Mouse (Mus musculus) embryo, embryonic 9.5 days (tissue): ENCODE results near the gene Clpsl2.

Experiments used
- DNase-seq: peaks from one replicate; pipeline ENCODE4 v3.0.0-alpha.2; 2017; ENCODE audit errors: extremely low spot score

Clpsl2 gene

DNA sequence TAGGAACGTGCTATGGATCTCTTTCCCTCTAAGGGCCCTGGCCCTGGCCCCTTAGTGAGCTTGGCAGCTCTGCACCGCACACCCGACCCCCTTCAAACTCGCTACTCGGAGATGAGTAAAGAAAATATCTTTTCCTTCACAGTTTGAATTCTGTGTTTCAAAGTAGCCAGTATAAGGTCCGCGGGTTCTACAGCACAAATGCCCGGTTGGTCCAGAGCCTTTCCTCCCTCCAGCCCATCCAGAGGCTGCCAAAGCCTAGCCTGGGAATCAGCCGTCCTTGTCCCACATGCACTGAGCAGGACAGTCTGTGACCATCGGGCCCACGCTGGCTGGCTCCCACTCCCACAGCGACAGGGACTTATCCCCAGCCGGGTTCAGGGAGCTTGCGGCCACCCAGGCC is at the start of gene Clpsl2:
Gene Clpsl2 (plus strand): TSS at position 301 of the 400 bp plus-strand sequence.
- no peak for DNase-seq

DNA sequence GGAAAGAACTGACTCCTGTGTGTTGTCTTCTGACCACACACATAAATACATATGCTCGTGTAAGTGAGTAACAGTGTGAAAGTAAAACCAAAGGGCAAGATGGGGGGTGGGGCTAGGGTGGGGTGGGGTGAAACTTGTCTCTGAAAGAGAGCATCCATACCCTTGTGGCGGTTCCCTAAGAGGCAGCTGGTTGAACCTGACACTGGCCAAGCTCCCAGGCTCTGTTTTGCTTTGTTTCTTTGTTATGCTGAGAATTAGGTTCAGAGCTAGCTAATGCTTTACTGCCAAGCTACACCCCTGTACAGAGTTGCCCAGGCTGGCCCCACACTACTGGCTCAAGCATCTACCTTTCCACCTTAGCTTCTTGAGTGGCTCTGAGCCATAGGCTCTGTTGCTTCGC is 48.7 kb upstream of the Clpsl2 start:
- no peak for DNase-seq

DNA sequence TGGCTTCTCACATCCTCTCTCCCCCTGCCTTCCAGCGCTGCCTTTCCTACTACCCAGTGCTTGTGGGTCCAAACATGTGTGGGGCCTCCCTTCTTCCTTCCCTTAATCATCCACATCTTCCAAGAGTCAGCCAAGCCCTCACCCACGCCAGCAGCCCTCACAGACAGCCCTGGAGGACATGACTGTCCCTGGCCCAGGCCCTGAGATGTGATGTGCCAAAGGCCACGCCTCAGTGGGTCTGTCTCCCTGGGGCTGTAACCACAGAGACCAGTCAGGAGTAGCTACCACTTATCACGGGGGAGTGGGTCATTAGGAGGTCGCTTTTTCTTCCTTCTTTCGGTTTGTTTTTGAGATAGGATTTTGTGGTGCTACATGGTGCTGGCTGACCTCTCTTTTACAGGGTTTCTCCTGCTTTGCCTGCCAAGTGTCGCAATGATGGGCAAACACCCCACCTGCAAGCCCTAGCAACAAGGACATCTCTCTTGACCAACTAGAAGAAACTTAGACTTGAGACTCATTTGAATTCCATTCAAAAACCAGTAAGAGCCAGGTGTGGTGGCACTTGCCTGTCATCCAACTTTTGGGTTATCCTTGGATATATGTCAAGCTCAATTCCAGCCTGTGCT is 46.9 kb upstream of the Clpsl2 start:
- DNase-seq = no peak

DNA sequence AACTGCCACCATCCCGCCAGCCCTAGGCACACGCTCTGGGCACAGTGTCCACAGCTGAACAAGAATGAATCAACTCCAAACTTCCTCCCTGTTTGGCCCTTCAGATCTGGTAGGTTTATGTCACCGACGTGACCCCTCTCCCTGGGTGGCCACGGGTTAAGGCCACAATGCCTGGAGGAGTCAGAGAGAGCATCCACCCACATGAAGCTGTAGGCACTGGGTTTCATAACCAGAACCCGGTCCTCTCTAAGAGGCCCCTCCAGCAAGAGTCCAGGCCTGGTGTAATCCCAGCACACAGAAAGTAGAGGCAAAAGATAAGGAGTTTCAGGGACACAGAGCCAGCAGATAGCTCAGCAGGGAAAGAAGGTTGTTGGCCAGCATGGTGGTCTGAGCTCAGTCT is 45.0 kb upstream of the Clpsl2 start:
- no peak for DNase-seq

DNA sequence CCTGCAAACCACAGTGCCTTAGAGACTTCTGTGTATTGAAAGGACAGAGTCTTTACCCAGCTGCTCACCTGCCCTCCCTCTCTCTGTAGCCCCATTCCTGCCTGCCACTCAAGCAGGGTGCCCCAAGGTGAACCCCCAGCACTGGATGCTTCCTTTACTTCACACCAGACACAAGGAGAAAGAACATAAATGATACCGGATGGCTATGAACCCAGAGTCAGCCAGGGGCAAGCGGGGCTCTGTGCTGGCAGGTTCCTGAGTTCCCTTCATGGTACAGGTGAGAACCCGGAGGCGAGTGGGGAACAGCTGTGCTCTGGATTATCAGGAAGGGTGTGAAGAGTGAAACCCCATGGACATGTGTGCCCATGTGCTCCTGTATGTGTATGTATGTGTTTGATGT is 43.6 kb upstream of the Clpsl2 start:
- DNase-seq = no peak

DNA sequence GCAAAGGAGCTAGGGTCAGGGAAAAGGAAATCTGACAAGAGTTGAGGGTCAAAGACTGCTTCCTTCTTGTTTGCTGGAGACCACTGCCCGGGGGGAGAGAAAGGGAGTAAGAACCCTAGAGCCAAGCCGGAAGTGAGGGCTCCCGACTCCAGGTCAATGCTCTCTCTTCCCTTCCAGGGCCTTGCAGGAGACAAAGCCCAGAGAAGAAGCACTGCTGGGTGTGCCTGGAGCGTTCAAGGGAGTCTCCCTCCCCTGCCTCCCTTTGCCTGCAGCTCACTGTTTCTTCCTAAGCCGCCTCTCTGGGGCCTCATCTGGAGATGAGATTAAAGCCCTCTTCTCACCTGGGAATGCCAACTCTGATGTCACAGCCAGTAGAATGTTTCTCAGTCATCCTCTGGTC is 42.3 kb upstream of the Clpsl2 start:
- no peak for DNase-seq

DNA sequence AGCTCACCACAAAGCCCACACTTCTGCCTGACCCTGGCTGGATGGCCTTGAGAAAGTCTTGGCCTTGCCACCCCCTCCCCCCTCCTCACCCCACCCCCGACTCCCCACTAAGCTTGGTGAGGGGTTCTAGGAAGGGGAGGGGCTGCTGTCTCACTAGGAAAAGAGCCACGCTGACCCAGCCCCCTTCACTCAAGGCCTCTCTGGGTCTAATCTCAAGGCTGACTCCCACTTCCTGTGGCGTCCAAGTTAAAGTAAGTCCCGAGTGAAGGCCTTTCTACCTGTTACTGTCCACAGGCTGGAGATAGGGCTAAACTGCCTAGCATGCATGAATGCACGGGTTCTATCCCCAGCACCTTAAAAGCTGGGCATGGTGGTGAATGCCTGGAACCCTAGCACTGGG is 41.7 kb upstream of the Clpsl2 start:
- DNase-seq = no peak

DNA sequence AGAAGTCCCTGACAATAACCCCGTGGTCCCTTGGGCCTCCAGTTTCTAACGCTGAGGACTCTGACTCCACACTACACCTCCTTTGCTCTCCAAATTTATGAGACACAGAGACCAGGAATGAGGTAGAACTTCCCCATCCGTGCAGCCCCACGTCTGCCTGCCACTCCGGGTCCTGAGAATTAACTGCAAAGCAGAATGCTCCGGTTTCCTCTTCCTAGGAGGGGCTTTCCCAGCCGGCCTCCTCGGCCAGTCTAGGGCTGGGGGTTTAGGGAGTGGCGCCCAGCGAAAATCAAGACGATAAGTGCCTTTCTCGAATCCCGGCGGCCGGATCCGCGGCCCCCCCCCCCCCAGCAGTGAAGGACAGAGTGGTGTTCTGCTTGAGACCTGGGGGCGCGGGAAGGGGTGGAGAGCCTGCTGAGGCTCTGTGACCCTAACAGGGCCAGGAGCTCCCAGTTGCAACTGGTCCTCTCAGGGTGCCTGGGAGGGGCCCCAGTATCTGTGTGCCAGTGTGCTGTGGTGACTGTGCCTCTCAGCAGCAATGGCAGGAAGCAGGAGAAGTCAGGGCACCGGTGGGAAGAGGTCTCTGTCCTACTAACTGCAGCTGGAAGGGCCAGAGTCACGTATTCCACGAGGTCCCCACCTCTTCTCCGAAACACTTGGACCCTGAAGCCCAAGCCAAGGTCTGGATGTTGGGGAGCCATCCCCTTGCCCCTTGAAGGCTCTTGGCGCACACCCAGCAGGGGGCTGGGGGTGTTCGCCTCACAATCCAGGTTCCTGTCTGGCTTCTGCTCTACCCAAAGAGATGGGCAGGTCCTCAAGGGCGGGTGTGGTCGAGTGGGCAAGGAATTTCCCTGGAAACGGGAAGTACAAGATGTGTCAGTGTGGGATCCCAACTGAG is 38.5 kb upstream of the Clpsl2 start:
- no peak for DNase-seq

DNA sequence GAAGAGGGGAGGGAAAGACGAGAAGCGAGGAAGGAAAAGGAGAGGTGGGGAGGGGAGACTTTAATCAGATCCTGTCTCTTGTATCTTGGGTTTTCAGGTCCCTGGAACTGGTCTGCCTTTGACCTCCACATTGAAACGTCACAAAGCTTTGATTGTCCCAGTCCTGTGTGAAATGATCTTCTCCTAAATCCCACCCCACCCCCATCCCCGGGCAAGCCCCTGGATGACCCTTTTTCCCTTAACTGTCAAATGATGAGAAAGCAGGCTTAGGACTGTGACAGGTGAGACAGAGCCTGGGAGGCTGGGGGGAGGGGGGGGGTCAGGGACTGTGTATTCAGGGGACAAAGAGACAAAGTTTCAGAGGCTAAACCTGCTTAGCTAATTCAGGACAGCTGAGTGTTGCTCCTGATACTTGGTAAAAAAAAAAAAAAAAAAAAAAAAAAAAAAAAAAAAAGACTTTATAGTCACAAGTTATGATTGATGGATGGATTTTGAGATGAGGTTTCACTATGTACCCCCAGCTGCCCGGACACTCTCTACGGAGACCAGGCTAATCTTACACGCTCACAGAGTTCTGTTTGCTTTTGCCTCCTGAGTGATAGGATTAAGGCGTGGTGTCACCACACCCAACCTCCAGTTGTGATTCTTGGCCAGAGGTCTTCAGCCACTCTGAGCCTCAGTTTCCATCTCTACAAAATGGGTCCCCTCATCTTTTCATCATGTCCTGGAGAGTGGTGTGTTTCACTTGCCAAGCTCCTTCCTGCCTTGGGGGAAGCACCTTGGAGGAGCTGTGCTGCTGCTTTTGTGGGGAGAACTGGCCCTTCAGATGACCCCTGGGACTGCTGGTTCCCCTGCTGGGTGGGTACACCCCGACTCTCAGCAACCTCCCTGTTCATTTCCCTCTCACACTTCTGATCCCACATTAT is 37.3 kb upstream of the Clpsl2 start:
- DNase-seq = no peak

DNA sequence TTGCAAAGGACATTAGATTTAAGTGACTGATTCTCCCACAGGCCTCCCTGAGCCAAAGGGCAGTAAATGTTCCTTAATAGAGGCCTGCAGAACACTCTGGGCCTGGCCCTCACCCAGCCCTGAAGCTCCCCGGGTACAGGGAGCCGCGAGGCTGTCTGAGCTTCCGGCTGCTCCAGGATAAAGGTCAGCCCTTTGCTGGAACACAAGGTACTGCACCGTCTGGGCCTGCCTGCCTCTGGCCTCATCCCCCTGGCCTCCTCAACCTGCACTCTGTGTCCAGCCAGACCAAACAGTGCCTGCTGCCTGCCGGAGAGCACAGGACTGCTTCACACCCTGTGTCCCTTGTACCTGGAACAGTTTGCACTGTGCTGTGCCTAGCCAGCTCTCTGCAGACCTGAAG is 36.5 kb upstream of the Clpsl2 start:
- no peak for DNase-seq

DNA sequence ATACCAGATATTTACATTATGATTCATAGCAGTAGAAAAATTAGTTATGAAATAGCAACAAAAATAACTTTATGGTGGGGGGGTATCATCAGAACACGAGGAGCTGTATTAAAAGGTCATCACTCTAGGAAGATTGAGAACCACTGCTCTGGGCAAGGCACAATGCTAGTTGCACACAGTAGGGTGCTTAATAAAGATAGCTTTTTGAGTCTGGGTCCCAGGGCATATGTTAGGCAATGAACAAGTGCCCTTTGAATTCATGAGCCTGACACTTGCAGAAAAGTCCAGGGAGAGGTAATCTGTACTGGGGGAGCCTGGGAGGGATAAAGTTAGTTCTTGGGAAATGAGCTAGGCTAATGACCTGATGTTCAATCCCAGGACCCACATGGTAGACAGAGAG is 35.9 kb upstream of the Clpsl2 start:
- DNase-seq = no peak

DNA sequence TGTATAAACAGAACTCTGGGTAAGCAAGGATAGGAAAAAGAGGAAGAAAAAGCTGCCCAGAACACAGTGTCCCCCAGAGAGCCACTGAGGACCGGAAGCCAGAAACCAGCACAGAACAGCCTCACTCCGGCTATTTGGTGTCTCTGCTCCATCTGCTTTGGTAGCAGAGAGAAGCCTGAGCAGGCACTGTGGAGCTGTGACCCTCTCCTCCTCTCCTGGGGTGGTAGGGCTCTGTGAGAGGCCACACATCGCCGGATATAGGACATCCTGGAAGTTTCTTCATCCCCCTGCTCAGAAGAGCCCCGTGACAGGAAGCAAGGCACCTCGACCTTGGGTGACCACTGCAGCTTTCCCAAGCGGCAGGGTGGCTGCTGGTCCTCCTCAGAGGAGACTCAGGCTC is 35.4 kb upstream of the Clpsl2 start:
- DNase-seq = no peak

DNA sequence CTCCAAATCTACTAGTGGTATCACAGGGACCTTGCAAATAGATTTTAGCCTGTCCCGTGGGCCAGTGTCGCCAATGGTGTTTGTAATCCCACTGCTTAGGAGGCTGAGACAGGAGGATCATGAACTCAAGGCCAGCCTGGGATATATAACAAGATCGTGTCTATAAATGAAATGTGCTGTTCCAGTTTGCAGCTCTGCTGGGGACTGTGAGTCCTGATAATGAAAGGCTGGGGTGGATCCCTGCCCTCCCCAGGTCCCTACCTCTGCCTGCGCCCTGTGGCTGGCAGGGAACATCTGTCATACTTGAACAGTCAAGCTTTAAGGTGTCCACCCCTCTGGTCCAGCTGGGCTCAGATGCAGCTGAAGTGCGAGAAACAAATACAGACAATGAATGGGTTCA is 34.7 kb upstream of the Clpsl2 start:
- no peak for DNase-seq

DNA sequence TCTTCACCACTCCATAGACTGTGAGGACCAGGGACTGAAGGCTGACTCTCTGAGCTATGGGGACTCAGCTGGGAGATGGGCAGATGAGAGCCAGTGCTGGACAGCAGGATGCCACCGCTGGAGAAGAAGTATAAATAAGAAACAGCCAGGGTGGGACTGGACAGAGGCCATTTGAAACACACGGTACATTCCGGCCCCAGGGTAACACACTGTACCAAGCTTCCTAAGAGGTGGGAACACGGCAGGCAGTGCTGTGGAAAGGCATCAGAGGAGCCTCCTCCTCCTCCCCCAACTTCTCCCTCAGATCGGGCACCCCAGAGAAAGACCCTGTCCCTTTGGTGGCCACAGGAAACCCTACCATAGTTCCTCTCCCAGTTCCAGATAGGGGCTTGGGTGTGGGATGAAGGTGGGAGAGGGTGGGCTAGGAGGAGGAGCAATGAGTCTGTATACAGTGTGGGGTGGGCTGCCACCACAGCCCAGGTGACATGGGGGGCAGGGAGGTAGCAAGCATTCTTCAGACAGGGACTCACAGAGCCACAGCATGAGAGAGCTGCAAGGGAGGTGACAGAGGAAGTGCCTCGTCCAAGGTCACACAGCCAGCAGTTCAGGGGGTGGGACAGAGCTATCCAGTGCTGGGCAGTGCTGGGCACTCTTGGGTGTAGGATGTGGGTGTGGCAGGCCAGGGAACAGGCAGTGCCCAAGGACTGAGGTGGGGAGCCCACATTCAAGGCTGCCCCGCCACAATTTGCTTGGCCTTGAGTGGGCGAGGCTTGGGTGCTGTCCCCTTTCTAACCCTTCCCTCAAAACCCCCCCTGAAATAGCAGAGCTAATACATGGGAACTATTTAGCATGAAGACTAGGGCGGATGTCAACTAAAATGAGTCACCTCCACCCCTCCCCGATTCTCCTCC is 33.5 kb upstream of the Clpsl2 start:
- no peak for DNase-seq

DNA sequence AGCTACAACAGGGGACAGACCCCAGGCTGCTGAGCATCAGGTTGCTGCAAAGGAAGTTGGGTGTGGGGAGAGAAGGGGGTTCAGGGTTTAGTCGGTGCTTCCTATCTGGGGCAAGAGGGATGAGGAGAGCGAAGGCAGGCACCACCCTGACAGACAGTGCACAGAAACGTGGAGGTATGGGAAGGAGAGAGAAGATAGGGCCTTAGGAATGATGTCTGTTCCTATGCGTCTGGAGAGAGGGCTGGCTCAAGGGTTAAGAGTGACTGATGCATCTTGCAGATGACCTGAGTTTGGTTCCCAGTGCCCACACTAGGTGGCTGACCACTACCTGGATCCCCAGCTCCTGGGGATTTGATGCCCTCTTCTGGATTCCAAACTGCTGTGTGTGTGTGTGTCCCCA is 32.3 kb upstream of the Clpsl2 start:
- DNase-seq = no peak

DNA sequence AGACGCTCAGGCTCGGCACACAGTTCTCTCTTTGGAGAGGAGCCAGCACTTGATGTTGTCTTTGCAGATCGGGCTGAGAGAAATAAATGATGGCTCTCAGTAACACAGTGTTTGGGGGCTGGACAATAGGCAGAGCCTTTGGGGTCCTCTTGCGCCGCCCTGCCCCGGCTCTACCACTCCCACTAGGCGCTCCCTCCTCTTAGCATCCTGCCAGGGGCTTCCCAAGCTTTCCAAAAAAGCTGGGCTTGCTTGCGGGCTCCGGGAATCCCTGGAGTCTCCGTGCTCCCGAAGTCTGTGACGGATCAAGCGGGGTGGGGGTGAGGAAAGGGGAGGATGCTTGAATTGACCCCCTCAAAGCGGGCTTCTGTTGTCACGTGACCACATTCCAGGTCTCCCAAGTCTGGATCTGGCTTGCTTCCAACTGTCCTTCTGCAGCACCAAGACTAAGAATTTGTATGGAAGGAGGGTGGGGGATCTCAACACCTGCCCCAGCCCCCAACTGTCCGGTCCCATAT is 31.7 kb upstream of the Clpsl2 start, which contains the start of gene Fkbp5:
Gene Fkbp5 (minus strand): TSS at position 87 of the 515 bp plus-strand sequence.
- no peak for DNase-seq

DNA sequence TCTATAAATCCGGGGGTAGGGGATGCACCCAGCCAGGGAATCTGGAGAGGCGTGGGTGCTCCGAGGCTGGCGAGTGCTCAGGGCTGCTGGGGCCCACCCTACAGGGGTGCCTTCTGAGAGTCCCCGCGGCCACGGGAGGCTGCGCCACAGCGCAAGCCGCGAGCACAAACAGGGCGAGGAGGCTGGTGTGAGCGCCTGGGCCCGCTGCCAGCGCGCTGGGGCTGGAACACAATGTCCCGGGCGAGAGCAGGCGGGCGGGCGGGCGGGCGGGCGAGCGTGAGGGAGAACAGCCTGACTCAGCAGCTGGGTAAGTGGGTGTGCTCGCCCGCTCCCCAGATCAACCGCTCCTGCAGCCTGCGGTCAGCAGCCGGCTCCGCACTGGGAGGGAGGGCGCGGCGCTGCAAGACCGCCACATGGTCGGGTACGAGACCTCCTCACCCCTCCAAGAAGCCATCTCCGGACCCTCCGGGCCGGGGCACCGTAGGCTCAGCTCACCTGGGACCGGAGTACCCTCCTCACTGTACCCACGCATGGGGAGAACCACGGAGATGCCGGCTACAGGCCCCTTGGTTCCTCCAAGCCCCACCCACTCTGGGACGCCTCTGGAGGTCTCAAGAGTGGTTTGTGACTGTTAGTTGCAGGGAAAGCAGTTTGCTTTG is 31.1 kb upstream of the Clpsl2 start:
- DNase-seq = peak; percentile 51

DNA sequence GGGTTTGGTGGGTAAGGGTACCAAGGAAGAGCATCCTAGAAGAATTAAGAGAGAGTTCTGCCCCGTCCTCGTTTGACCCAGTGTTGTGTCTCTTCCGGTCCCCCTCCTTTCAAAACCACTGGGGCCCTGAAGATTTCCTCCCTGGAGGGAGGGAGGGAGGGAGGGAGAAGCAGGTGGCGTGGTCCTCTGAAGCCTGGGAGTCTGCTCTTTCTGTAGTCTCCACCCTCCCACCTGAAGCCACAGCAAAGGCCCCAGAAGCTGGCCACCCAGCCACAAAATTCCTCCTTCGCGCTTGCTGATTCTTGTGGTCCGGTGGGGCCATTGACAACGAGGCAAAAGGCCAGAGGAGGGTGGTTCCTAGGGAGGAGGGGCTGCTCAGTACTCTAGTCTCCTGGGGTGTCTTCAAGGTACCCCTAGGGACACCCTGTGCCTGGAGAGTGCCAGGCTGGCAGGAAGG is 30.6 kb upstream of the Clpsl2 start:
- no peak for DNase-seq

DNA sequence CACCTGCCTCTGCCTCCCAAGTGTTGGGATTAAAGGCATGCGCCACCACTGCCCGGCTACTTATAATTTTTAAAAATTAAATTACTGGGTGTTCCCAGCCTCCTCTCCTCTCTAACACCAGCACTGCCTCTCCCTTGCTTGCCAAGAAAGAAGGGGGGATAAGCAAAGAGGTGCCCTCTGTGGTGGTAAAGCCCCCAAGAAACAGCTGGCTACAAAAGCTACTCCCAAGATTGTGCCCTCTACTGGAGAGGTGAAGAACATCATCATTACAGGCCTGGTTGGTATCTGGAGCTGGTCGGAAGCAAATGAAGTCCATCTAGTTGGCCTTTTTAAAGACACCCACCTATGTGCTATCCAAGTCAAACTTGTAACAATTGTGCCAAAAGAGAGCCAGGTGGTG is 29.4 kb upstream of the Clpsl2 start:
- DNase-seq = no peak

DNA sequence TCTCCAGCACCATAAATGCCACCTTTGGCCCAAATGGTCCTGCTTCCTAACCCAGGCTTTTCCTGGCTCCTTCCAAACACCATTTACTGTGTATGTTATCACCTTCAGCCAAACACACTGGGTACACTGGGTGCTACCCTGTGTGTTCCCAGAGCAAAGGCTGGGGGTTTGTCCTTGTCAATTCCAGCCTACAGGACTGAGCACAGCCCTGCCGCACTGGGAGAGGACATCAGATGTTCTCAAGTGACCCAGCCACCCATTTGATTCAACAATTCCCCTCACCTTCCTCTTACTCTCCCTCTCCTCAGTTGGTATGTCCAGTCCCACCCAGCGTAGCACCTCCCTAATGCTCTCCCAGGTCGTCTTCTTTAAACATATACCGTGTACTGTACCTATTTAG is 28.6 kb upstream of the Clpsl2 start:
- no peak for DNase-seq
